Mouse (Mus musculus) embryonic facial prominence, embryonic 12.5 days (tissue): ENCODE measurements around the gene Lmbr1. TPM values are rescaled to one million over a fixed set of nuclear protein-coding genes. Genes with fewer than 3 reads are reported as not detected.

Experiments
- ATAC-seq: fragments of 200-750 bp; cut with Nextera tagmentation; 2 replicates; pipeline ENCODE4 v1.8.0; 2017; ENCODE audit not compliant: insufficient number of reproducible peaks, insufficient read depth, low FRiP score, low TSS enrichment
- H3K27ac ChIP-seq: fragments of 300-500 bp; sonication (generic); 2 replicates; pipeline ENCODE4 v1.5.1; 2016; ENCODE audit warnings: mild to moderate bottlenecking
- H3K27me3 ChIP-seq: fragments of 300-500 bp; sonication (generic); 2 replicates; pipeline ENCODE4 v1.6.1; 2016; ENCODE audit warnings: mild to moderate bottlenecking, moderate library complexity
- H3K36me3 ChIP-seq: fragments of 300-500 bp; sonication (generic); 2 replicates; pipeline ENCODE4 v1.6.1; 2016; ENCODE audit warnings: mild to moderate bottlenecking
- H3K4me1 ChIP-seq: fragments of 300-500 bp; sonication (generic); 2 replicates; pipeline ENCODE4 v1.6.1; 2016
- H3K4me2 ChIP-seq: fragments of 300-500 bp; sonication (generic); replicated peaks from 2 replicates; pipeline ENCODE4 v1.6.1; 2016; ENCODE audit warnings: mild to moderate bottlenecking, moderate library complexity
- H3K4me3 ChIP-seq: fragments of 300-500 bp; sonication (generic); 2 replicates; pipeline ENCODE4 v1.5.1; 2016; ENCODE audit warnings: mild to moderate bottlenecking
- H3K9ac ChIP-seq: fragments of 300-500 bp; sonication (generic); 2 replicates; pipeline ENCODE4 v1.6.1; 2016; ENCODE audit warnings: mild to moderate bottlenecking, moderate library complexity
- H3K9me3 ChIP-seq: fragments of 300-500 bp; sonication (generic); 2 replicates; pipeline ENCODE4 v1.6.1; 2016; ENCODE audit warnings: mild to moderate bottlenecking, moderate library complexity
- WGBS: fragments of 180-500 bp; shearing (Covaris S2); methylation state at CpG from one replicate; pipeline ENCODE4 v1.1.7; 2016; 5-methylcytosine and 5-hydroxymethylcytosine counted together
- microRNA-seq: library from miRNA; unstranded; fragments of <30 nt; microRNA quantifications from one replicate; pipeline ENCODE4, GENCODE M21; 2017
- polyA plus RNA-seq: library from polyadenylated mRNA; unstranded; fragments of >200 nt; fragmentation: Nextera tagmentation; extraction: Ambion mirVana; gene quantifications from 2 replicates; pipeline ENCODE4 v1.2.1, GENCODE M21; 2016

Lmbr1 gene
- polyA plus RNA-seq, 1 experiment from 2014 or later, result 11.8 TPM

DNA sequence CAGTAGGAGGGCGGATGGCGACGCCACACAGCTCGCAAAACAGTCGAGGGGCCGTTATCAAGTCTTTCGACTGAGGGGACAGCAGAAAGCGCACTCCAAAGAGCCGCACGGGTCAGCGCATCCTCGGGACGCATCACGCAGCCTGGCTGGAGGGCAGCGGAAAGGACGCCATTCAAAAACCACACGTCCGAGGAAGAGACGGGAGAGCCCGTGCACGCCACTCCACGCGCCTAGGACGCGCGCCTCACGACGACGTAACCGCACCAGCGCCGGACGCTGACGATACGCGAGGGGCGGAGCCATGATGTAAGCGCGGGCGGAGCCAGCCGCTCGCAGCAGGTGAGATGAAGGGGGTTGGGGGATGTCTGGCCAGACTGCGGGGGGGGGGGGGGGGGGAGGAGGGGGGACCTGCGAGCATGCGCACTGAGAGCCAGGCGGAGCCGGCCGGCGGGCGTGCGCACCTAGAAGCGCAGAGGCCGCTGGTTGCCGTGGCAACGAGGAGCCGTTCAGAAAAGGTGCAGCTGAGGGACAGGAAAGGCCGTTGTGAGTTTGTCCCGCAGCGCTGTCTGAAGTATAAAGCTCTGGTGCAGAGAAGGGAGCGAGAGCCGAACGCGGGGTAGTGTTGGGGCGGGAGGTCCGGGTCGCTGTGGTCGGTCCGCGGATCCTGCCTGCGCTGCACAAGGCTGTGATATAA is 182.5 kb downstream of the Lmbr1 start, which contains the start of gene Rnf32:
Gene Rnf32 (plus strand): TSS at position 423 of the 694 bp plus-strand sequence.
- peak within 1 kb of the TSS; percentile 58 for H3K4me3 ChIP-seq
- 0 out of 2 replicates have a peak, but pooled peaks cover 3% of the 10 kb centered on the region for H3K4me1 ChIP-seq
- peak; percentile 92 for ATAC-seq
- no peaks in the 10 kb centered on the region for H3K27me3 ChIP-seq
- H3K36me3 ChIP-seq, result no peaks in the 10 kb centered on the region
- H3K27ac ChIP-seq, result peak within 1 kb of the TSS; percentile 81
- under 1% methylated on average over 62 of the region's 70 CpGs for WGBS
- H3K4me2 ChIP-seq, result peak within 1 kb of the TSS; percentile 59
- no peaks in the 10 kb centered on the region for H3K9me3 ChIP-seq
- H3K9ac ChIP-seq, result peak within 1 kb of the TSS; percentile 74

- WGBS, result 2% methylated on average over 9 of the region's 9 CpGs
- no peaks in the 10 kb centered on the region for H3K36me3 ChIP-seq
- peak overlapping the region; percentile 58 for H3K4me3 ChIP-seq
- 0 out of 2 replicates have a peak, but pooled peaks cover 3% of the 10 kb centered on the region for H3K4me1 ChIP-seq
- peak overlapping the region; percentile 81 for H3K27ac ChIP-seq
- peak overlapping the region; percentile 59 for H3K4me2 ChIP-seq
- peak overlapping the region; percentile 74 for H3K9ac ChIP-seq
- H3K27me3 ChIP-seq, result no peaks in the 10 kb centered on the region
- ATAC-seq, result 0 out of 2 replicates have a peak, but pooled peaks have one; percentile 4
- H3K9me3 ChIP-seq, result no peaks in the 10 kb centered on the region
These were observed 183.0 kb downstream of the Lmbr1 start for GRCm38 (mm10) chr5:29195231-29195569.

DNA sequence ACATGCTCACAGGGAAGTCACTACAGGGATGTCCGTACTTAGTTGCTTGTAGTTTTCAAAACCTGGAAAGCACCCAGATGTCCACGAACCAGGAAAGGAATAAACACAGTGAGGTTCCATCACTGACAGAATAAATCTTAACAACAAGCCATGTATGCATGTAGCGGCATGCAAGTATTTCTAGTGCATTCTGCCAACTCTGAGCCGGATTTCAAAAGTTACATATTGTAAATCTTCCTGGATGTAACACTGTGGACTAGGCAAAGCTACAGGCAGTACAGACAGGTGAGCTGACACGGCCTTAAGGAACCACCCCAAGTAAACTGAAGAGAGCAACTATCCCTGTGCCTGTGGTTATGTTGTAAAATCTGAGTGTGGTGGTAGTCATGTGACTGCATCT is 191.4 kb downstream of the Lmbr1 start:
- Histone ChIP-seq H3K9me3 (no peaks in the 10 kb centered on the region), H3K27me3 (no peaks in the 10 kb centered on the region), H3K27ac (no peak overlapping the region), H3K4me3 (no peak overlapping the region), H3K36me3 (no peaks in the 10 kb centered on the region), H3K4me1 (no peaks in the 10 kb centered on the region), H3K9ac (no peak overlapping the region), H3K4me2 (no peak overlapping the region)
- ATAC-seq, result no peak
- WGBS, result 77% methylated on average over 5 of the region's 5 CpGs

Small RNA genes lying within 50 kb of the gene (microRNA-seq; reads per million reads assigned to microRNA genes)
- not detected for gene Gm23801

Other genes with a start within 250 kb of the Lmbr1 start
- 5.3 TPM in 2 replicates for gene Rnf32, start 182.4 kb downstream of the Lmbr1 start, polyA plus RNA-seq
- gene Nom1, start 56.3 kb upstream of the Lmbr1 start, polyA plus RNA-seq, result 27.2 and 31.7 TPM in 2 replicates
- 0.10 TPM in 1 of 2 replicates, not detected in the other for gene Mnx1, start 100.1 kb upstream of the Lmbr1 start, polyA plus RNA-seq
- gene Ube3c, start 190.9 kb upstream of the Lmbr1 start, polyA plus RNA-seq, result 39.5 and 42.9 TPM in 2 replicates